Mouse (Mus musculus) thymus, postnatal 36 days (tissue): ENCODE results near the gene Zfp575.

Experiments
- DNase-seq, 2 experiments: peaks; one replicate each; pipeline ENCODE4 v3.0.0; 2022; ENCODE audit warnings: mixed read lengths in 2 of 2

Gene Zfp575

GRCm38 (mm10) chr7:24563191-24563836 is 24.1 kb downstream of the Zfp575 start:
- no peak for DNase-seq

- DNase-seq: no peak
Observed at GRCm38 (mm10) chr7:24561450-24561849, 26.0 kb downstream of the Zfp575 start.

- DNase-seq: no peak
Observed at GRCm38 (mm10) chr7:24555786-24556185, 31.7 kb downstream of the Zfp575 start.

- no peak for DNase-seq
Observed at GRCm38 (mm10) chr7:24551985-24552759, 35.3 kb downstream of the Zfp575 start.

- no peak for DNase-seq
Observed at GRCm38 (mm10) chr7:24547534-24548036, 39.9 kb downstream of the Zfp575 start.

GRCm38 (mm10) chr7:24546634-24547389 is 40.6 kb downstream of the Zfp575 start:
- DNase-seq: peak; percentile 97

GRCm38 (mm10) chr7:24546068-24546614 is 41.3 kb downstream of the Zfp575 start, which contains the start of the genes Pinlyp and Xrcc1:
Gene Pinlyp, minus strand, starts transcription at chr7:24546118.
Gene Xrcc1, plus strand, starts transcription at chr7:24546289.
- peak in 1 of 2 experiments; percentile 24 for DNase-seq

GRCm38 (mm10) chr7:24544506-24544905 is 42.9 kb downstream of the Zfp575 start:
- no peak for DNase-seq

GRCm38 (mm10) chr7:24539686-24540085 is 47.8 kb downstream of the Zfp575 start:
- no peak for DNase-seq

- DNase-seq: no peak
Observed at GRCm38 (mm10) chr7:24538701-24539100, 48.7 kb downstream of the Zfp575 start.

GRCm38 (mm10) chr7:24538154-24538553 is 49.3 kb downstream of the Zfp575 start:
- no peak for DNase-seq

GRCm38 (mm10) chr7:24537591-24537990 is 49.9 kb downstream of the Zfp575 start:
- no peak for DNase-seq

GRCm38 (mm10) chr7:24537081-24537480 is 50.4 kb downstream of the Zfp575 start:
- DNase-seq: no peak

GRCm38 (mm10) chr7:24534301-24534700 is 53.1 kb downstream of the Zfp575 start:
- DNase-seq: no peak
